Mouse (Mus musculus): ENCODE results near the gene Foxp1.

DNA sequence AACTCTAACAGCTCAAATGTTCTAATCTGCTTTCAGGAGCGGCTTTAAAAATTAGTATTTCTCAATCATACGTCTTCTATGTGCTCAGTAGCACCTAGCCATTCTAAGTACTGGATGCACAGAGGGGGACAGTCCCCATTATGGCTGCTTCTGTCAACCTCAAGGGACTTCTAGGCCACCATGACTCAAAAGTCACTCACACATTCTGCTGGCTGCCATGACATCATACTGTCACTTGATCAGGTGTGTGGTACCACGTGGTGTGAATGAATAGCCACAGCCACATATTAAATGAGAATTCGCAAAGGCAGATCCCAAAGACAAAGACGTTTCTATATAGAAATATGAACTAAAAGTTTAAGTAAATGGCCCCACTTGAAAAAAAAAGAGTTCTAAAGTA, 247.9 kb downstream of the Foxp1 start:
- TF ChIP-seq CTCF (IDR thresholded peaks at IDR 0.05; ENCODE audit: low read depth, low read length), result no peak
- TF ChIP-seq TAL1 (conservative IDR thresholded peaks at IDR 0.05; ENCODE audit: low read depth, low read length), result no peak
- no peak for TF ChIP-seq GATA1 (IDR thresholded peaks at IDR 0.05; ENCODE audit: borderline replicate concordance, low read length)
- TF ChIP-seq POLR2AphosphoS5 (IDR thresholded peaks at IDR 0.05; ENCODE audit: insufficient replicate concordance, low read depth, low read length), result no peak

Measured in G1E (cell line).